Mouse (Mus musculus) liver, adult 2 months (tissue): Measurements from ENCODE around the gene Plxnb1. TPM values are rescaled to one million over a fixed set of nuclear protein-coding genes. Genes with fewer than 3 reads are reported as not detected.

ENCODE experiments used
- DNase-seq: peaks from one replicate; pipeline ENCODE4 v3.0.0-alpha.2; 2011; ENCODE audit warnings: low read depth, low spot score; ENCODE audit errors: extremely low read depth
- H3K27ac ChIP-seq: fragments of 200-500 bp; replicated peaks from 2 replicates; pipeline ENCODE4 v1.5.1; 2012; ENCODE audit warnings: low read depth, mild to moderate bottlenecking, control low read depth, inconsistent platforms, low read length; ENCODE audit not compliant: insufficient read depth
- H3K27me3 ChIP-seq: fragments of 200-500 bp; 2 replicates; pipeline ENCODE4 v1.6.1; 2012; ENCODE audit warnings: mild to moderate bottlenecking, moderate library complexity, low read length, inconsistent platforms; ENCODE audit not compliant: control insufficient read depth, insufficient read depth
- H3K36me3 ChIP-seq: fragments of 200-500 bp; 2 replicates; pipeline ENCODE4 v1.6.1; 2012; ENCODE audit warnings: low read length, inconsistent platforms; ENCODE audit not compliant: control insufficient read depth, insufficient read depth
- H3K4me1 ChIP-seq: fragments of 200-500 bp; 2 replicates; pipeline ENCODE4 v1.6.1; 2011; ENCODE audit warnings: low read length; ENCODE audit not compliant: control insufficient read depth, insufficient read depth
- H3K4me3 ChIP-seq: fragments of 200-500 bp; 2 replicates; pipeline ENCODE4 v1.5.1; 2011; ENCODE audit warnings: low read depth, mild to moderate bottlenecking, control low read depth, low read length, moderate library complexity; ENCODE audit not compliant: insufficient read depth
- H3K79me2 ChIP-seq: fragments of 200-500 bp; 2 replicates; pipeline ENCODE4 v1.6.1; 2012; ENCODE audit warnings: inconsistent platforms, mild to moderate bottlenecking, low read length, moderate library complexity; ENCODE audit not compliant: control insufficient read depth, insufficient read depth
- H3K9ac ChIP-seq: fragments of 200-500 bp; 2 replicates; pipeline ENCODE4 v1.6.1; 2012; ENCODE audit warnings: low read depth, mild to moderate bottlenecking, control low read depth, inconsistent platforms, low read length
- CTCF ChIP-seq: fragments of 200-500 bp; IDR thresholded peaks from 2 replicates; pipeline ENCODE4 v1.5.1; 2011; ENCODE audit warnings: low read depth, low read length, control low read depth
- POLR2A ChIP-seq: fragments of 200-500 bp; IDR thresholded peaks from 2 replicates; pipeline ENCODE4 v1.6.1; 2011; ENCODE audit warnings: low read length, control low read depth; ENCODE audit not compliant: insufficient read depth; ENCODE audit errors: extremely low read depth
- WGBS: fragments of 180-500 bp; shearing (Covaris S2); methylation state at CpG from one replicate; pipeline ENCODE4 v1.1.7; 2018; 5-methylcytosine and 5-hydroxymethylcytosine counted together
- polyA plus RNA-seq: library from polyadenylated mRNA; depleted of rRNA; stranded (reverse); fragments of >200 nt; gene quantifications from 2 replicates; pipeline ENCODE4 v1.2.3, GENCODE M21; 2012
- total RNA-seq: library from RNA; depleted of rRNA; stranded (reverse); fragments of >200 nt; gene quantifications from 2 replicates; pipeline ENCODE4 v1.2.3, GENCODE M21; 2014

Gene Plxnb1
- total and polyA plus RNA-seq, 2 experiments = 10.9 to 26.5 TPM

DNA sequence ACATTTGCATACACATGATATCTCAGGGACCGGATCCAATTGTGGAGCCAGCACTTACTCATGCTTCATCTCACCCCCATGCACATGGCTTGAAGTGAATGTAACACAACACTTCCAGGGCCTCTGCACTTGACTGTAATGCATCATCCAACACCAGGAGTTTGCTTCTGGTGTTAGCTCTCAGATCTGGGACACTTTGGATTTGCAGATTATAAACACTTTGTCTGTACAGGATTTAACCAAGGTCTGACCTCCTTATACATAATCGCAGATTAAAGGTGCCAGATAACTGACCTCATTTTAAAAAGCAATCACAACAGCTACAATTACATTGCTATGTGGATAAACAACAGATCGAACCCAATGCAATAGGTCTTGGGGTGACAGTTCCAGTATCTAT lies 14.7 kb upstream of the Plxnb1 start:
- Histone ChIP-seq H3K4me3 (no peak overlapping the region), H3K27me3 (no peaks in the 10 kb centered on the region), H3K4me1 (peaks cover 6% of the 10 kb centered on the region), H3K9ac (no peak overlapping the region), H3K36me3 (peaks cover 7% of the 10 kb centered on the region), H3K27ac (no peak overlapping the region), H3K79me2 (peaks cover 6% of the 10 kb centered on the region; the same call in 1 of the 2 replicates)
- WGBS = 84% methylated on average over 3 of the region's 3 CpGs
- DNase-seq = no peak
- no peak for TF ChIP-seq POLR2A

DNA sequence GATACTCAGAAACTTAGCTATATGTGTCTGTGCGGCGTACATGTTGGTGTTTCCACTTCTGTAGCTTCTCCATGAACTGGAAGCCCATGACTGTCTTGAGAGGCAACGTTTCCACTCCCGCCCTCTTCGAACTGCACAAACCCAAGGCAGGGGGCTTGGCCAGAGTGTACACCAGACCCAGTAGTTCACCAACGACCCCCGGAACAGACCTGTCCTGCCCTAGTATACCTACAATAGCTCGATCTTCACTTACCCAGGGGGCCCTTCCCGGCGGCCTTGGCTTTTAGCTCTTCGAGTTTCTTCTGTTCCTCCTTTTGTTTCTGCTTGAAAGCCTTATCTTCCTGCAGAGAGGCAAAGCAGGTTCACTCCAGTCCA lies 13.5 kb upstream of the Plxnb1 start:
- no peak for TF ChIP-seq CTCF
- no peak overlapping the region for H3K27ac ChIP-seq
- peaks cover 6% of the 10 kb centered on the region; the same call in 1 of the 2 replicates for H3K79me2 ChIP-seq
- peaks cover 7% of the 10 kb centered on the region for H3K36me3 ChIP-seq
- peak overlapping the region; percentile 72 for H3K9ac ChIP-seq
- WGBS = 3% methylated on average over 11 of the region's 11 CpGs
- no peaks in the 10 kb centered on the region for H3K27me3 ChIP-seq
- H3K4me3 ChIP-seq = peak overlapping the region; percentile 81
- peaks cover 6% of the 10 kb centered on the region for H3K4me1 ChIP-seq
- DNase-seq = no peak

DNA sequence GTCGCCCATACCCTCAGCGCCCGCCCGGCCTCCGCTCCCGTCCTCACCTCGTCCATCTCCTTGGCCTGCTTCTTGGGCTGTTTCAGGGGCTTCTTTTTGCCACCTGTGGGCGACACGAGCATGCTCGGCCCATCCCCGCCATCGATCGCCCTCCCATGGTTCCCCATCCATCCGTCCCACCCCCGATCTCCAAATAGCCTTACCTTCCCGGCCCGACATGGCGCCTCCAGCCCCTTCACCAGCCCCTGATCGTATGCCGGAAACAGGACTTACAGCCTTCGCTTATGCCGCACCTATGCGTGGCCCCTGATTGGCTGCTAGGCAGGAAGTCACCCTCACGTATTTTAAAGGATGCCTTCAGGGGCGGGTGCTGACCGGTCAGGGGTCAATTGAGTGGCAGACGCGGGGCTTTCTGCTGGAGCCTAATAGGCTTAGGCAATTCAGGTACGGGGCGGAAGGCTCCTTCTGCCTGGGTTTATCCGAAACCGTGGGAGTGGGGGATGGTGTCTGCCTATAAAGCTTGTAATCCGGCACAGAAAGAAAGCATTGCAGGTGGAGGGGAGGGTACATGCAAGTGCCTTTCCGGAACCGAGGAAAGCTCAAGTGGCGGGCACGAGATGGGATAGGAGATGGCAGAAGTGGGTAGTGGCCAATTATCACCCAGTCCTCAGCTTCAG lies 12.9 kb upstream of the Plxnb1 start, which contains the start of the genes Ccdc51 and Tma7:
Gene Ccdc51, plus strand, starts transcription at position 370 of the 677 bp plus-strand sequence.
Gene Tma7, minus strand, starts transcription at position 464 of the 677 bp plus-strand sequence.
- TF ChIP-seq POLR2A (peak; percentile 66), CTCF (no peak)
- H3K4me1 ChIP-seq = peaks cover 6% of the 10 kb centered on the region
- H3K36me3 ChIP-seq = peaks cover 7% of the 10 kb centered on the region
- H3K27ac ChIP-seq = peak within 1 kb of the TSS; percentile 72
- peaks cover 6% of the 10 kb centered on the region; the same call in 1 of the 2 replicates for H3K79me2 ChIP-seq
- no peaks in the 10 kb centered on the region for H3K27me3 ChIP-seq
- peak within 1 kb of the TSS; percentile 72 for H3K9ac ChIP-seq
- DNase-seq = peak; percentile 82
- H3K4me3 ChIP-seq = peak within 1 kb of the TSS; percentile 81
- WGBS = under 1% methylated on average over 37 of the region's 37 CpGs

DNA sequence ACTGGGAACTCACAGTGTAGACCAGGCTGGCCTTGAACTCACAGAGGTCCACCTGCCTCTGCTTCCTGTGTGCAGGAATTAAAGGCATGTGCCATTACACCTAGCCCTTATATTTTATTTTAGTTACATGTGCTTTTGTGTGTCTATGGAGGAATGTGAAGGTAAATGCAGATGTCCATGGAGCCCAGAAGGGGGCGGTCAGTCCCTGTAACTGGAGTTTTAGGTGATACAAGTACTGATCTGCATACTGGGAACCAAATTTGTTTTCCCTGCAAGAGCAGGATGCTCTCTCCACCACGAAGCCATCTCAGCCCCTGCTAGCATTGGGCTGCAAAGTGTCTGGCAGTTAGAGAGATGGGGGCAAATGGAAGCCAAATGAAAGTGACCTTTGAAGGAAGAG lies 10.3 kb upstream of the Plxnb1 start:
- no peak overlapping the region for H3K4me3 ChIP-seq
- no peak overlapping the region for H3K9ac ChIP-seq
- peaks cover 6% of the 10 kb centered on the region; the same call in 1 of the 2 replicates for H3K79me2 ChIP-seq
- H3K36me3 ChIP-seq = peaks cover 5% of the 10 kb centered on the region; the same call in 1 of the 2 replicates
- peaks cover 9% of the 10 kb centered on the region for H3K4me1 ChIP-seq
- 33% methylated on average over 2 of the region's 2 CpGs for WGBS
- no peak overlapping the region for H3K27ac ChIP-seq
- no peaks in the 10 kb centered on the region for H3K27me3 ChIP-seq
- DNase-seq = no peak
- TF ChIP-seq CTCF = peak; percentile 56
- TF ChIP-seq POLR2A = no peak

DNA sequence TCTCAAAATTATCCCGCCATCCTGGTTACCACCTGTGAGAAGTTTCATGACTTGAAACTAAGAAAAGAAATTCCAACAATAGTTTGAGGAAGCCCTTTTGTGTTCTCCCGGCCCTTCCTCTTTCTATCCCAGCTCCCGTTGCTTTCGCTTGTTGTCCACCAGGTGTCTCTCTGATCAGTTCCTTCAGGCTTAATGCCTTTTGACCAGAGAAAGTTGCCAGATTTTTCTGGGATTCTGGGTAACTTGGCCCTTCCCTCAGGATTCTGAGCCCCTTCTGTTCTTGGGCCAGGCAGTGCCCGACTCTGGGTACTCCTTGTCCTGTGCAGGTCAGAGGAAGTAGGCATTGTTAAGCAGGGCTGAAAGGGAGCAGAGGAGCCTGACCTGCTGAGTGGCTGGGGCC lies 7.2 kb upstream of the Plxnb1 start:
- 9% methylated on average over 5 of the region's 5 CpGs for WGBS
- Histone ChIP-seq H3K79me2 (peaks cover 3% of the 10 kb centered on the region; the same call in 1 of the 2 replicates), H3K4me1 (peaks cover 19% of the 10 kb centered on the region), H3K27ac (no peak overlapping the region), H3K4me3 (no peak overlapping the region), H3K36me3 (no peaks in the 10 kb centered on the region), H3K27me3 (no peaks in the 10 kb centered on the region), H3K9ac (peak overlapping the region; percentile 33)
- TF ChIP-seq CTCF (peak; percentile 26; the same call in 1 of the 2 replicates), POLR2A (no peak)
- peak; percentile 58 for DNase-seq

DNA sequence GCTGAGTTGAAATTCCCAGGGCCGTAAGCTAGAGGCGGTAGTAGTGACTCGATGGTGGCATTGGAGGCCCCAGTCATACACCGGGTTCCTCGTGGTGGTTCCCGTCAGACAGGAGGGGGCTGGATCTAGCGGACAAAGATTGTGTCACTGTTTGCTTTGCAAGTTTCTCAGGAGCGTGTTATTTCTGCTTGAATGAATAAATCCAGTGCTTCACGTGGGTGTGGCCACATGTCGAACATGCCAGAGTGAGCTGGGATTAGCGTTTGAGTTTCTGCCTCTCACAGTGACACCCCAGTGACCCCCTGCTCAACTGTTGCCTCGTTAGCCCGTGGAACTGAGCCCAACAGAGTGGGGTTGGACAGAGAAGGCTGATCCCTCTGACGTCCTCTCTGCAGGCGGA lies 4.7 kb upstream of the Plxnb1 start:
- Histone ChIP-seq H3K27ac (peak overlapping the region; percentile 69), H3K9ac (peak overlapping the region; percentile 32), H3K27me3 (no peaks in the 10 kb centered on the region), H3K79me2 (no peaks in the 10 kb centered on the region; the same call in 1 of the 2 replicates), H3K36me3 (no peaks in the 10 kb centered on the region), H3K4me3 (no peak overlapping the region), H3K4me1 (peaks cover 26% of the 10 kb centered on the region)
- TF ChIP-seq CTCF (no peak), POLR2A (no peak)
- DNase-seq = peak; percentile 62
- 25% methylated on average over 15 of the region's 15 CpGs for WGBS
